ENCODE assay signal across 17 mouse cellular contexts in the genomic region with DNA sequence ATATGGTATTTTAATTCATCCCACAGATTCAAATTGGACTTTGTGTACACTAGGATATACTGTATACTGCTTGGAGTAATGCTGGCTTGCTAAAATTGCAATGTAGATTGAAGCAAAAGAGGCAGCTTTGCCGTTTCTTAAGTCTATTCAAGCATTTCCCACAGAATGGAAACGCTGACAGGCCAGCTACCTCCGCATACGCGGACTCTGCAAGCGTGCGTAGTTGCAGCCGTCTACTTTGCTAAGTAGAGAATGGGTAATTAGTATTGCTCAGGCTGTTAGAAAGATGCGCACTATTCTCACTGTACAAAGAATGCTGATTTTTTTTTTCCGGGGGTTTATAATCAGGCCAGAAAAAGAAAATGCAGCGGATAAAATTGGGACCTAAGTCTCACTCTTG.
DNase-seq lines count a peak whose midpoint lies in the region; ATAC-seq lines count a peak whose summit lies in the region.
"Had no signal": no experiment of that assay in that cellular context is flagged by ENCODE, and none has a peak within 500 bp of the region (broad histone marks: within the 10 kb centered on the region; RNA-seq: fewer than 3 reads in every experiment).

No protein-coding gene starts in this region.

- H3K4me3 ChIP-seq in forebrain, embryonic 14.5 days (ENCODE audit: low read depth, low read length) = no peak overlapping the region
- no peak overlapping the region for H3K4me3 ChIP-seq in midbrain, embryonic 11.5 days (ENCODE audit: low read depth, low read length)
- H3K4me3 ChIP-seq: intestine, embryonic 15.5 days; liver, embryonic 13.5 days had no signal

- intact Hi-C loops in heart, postnatal 14 days (cut with DNase I) = loop anchor here (10.0 kb wide), 1 partner anchor 823 kb away; no protein-coding TSS in a partner anchor

- H3K27me3 ChIP-seq in forebrain, embryonic 14.5 days (replicated peaks; ENCODE audit: control insufficient read depth, insufficient read depth, low read length) = no peaks in the 10 kb centered on the region
- no peaks in the 10 kb centered on the region for H3K27me3 ChIP-seq in midbrain, embryonic 11.5 days (ENCODE audit: control insufficient read depth, insufficient read depth, low read length)
- H3K27me3 ChIP-seq: intestine, embryonic 15.5 days; liver, embryonic 13.5 days had no signal

- peak overlapping the region; percentile 86 for H3K27ac ChIP-seq in forebrain, embryonic 14.5 days (ENCODE audit: low read depth, low read length)
- H3K27ac ChIP-seq in midbrain, embryonic 11.5 days (ENCODE audit: low read depth, low read length) = peak overlapping the region; percentile 84
- H3K27ac ChIP-seq: intestine, embryonic 15.5 days; liver, embryonic 13.5 days; stomach, postnatal 0 days had no signal

- H3K9ac ChIP-seq in forebrain, embryonic 14.5 days (ENCODE audit: low read length) = peak overlapping the region; percentile 47; the same call in 1 of the 2 replicates
- no peak overlapping the region for H3K9ac ChIP-seq in midbrain, embryonic 11.5 days (ENCODE audit: low read length)
- H3K9ac ChIP-seq: intestine, embryonic 15.5 days; liver, embryonic 13.5 days had no signal

- ATAC-seq in frontal cortex, adult (ENCODE audit: low TSS enrichment) = peak; percentile 71
- peak; percentile 63; the same call in 1 of the 2 replicates for ATAC-seq in forebrain, embryonic 14.5 days
- no peak for ATAC-seq in midbrain, embryonic 11.5 days (ENCODE audit: low FRiP score)
- ATAC-seq: intestine, embryonic 15.5 days had no signal

- no peaks in the 10 kb centered on the region for H3K9me3 ChIP-seq in forebrain, embryonic 14.5 days (replicated peaks; ENCODE audit: control insufficient read depth, low read length)
- no peaks in the 10 kb centered on the region for H3K9me3 ChIP-seq in midbrain, embryonic 11.5 days (ENCODE audit: control insufficient read depth, low read length)
- H3K9me3 ChIP-seq: intestine, embryonic 15.5 days; liver, embryonic 13.5 days had no signal

- H3K4me2 ChIP-seq in forebrain, embryonic 14.5 days (ENCODE audit: low read length) = peak overlapping the region; percentile 44
- no peak overlapping the region for H3K4me2 ChIP-seq in midbrain, embryonic 11.5 days
- H3K4me2 ChIP-seq: intestine, embryonic 15.5 days; liver, embryonic 13.5 days had no signal

- WGBS in forebrain, embryonic 14.5 days = 6% methylated on average over 11 of the region's 11 CpGs
- 56% methylated on average over 11 of the region's 11 CpGs for WGBS in midbrain, embryonic 11.5 days

- no peak for DNase-seq in frontal cortex, postnatal 25 days (ENCODE audit: low spot score in 2 of 2)
- DNase-seq in brain, adult 2 months (ENCODE audit: low read depth, low spot score) = peak; percentile 55
- DNase-seq in forebrain, embryonic 14.5 days (ENCODE audit: low spot score) = peak; percentile 77
- DNase-seq in midbrain, embryonic 11.5 days (ENCODE audit: low spot score, missing footprints) = no peak
- DNase-seq in adrenal gland, postnatal 25 days = no peak
- no peak for DNase-seq in heart, postnatal 14 days
- DNase-seq in c-Kit-positive CD71-positive TER-119-positive erythroid progenitor cells, embryonic 14.5 days (ENCODE audit: low spot score) = no peak
- DNase-seq: cerebellum, postnatal 36 days; gastrocnemius, postnatal 36 days; kidney, postnatal 36 days; liver, embryonic 13.5 days; lung, postnatal 14 days; spleen, adult 18-20 months; thymus, postnatal 4 days had no signal

- no peaks in the 10 kb centered on the region for H3K36me3 ChIP-seq in forebrain, embryonic 14.5 days (ENCODE audit: control insufficient read depth, insufficient read depth, low read length)
- no peaks in the 10 kb centered on the region for H3K36me3 ChIP-seq in midbrain, embryonic 11.5 days (ENCODE audit: control insufficient read depth, insufficient read depth, low read length)
- H3K36me3 ChIP-seq: intestine, embryonic 15.5 days; liver, embryonic 13.5 days had no signal

- H3K4me1 ChIP-seq in forebrain, embryonic 14.5 days (ENCODE audit: control insufficient read depth, insufficient read depth, low read length) = peaks cover 29% of the 10 kb centered on the region
- H3K4me1 ChIP-seq in midbrain, embryonic 11.5 days (ENCODE audit: control insufficient read depth, insufficient read depth, low read length) = peaks cover 34% of the 10 kb centered on the region
- H3K4me1 ChIP-seq: liver, embryonic 13.5 days had no signal

Comparison
In these comparisons a context has a peak if more than half of its experiments do, and no peak if none do; other contexts are left out.
1. DNase-seq: peak in brain, adult 2 months (single experiment) and forebrain, embryonic 14.5 days (single experiment); none in frontal cortex, postnatal 25 days (0 of 2), midbrain, embryonic 11.5 days (single experiment), adrenal gland, postnatal 25 days (single experiment), heart, postnatal 14 days (0 of 2) and c-Kit-positive CD71-positive TER-119-positive erythroid progenitor cells, embryonic 14.5 days (single experiment).